8 mouse cellular contexts compared by ENCODE assay signal in genomic region chr15:100873155-100873554, GRCm38 (mm10). TPM values are rescaled to one million over a fixed set of nuclear protein-coding genes. Genes with fewer than 3 reads are reported as not detected.
DNase-seq lines count a peak whose midpoint lies in the region; ATAC-seq lines count a peak whose summit lies in the region.

No protein-coding gene starts in this region.

- WGBS in forebrain, embryonic 10.5 days = 2% methylated on average over 16 of the region's 16 CpGs
- WGBS in hindbrain, embryonic 10.5 days = 3% methylated on average over 16 of the region's 16 CpGs
- WGBS in large intestine, adult 2 months = 4% methylated on average over 16 of the region's 16 CpGs

- no peak for ATAC-seq in frontal cortex, adult (ENCODE audit: low TSS enrichment)

- DNase-seq in CD4-positive helper T cell, adult 2 months (ENCODE audit: low read depth, low spot score) = peak; percentile 83
- peak; percentile 81 to 92 for DNase-seq in adrenal gland, adult (ENCODE audit: inconsistent age in 2 of 2, low spot score in 1 of 2)
- peak; percentile 78 for DNase-seq in forebrain, embryonic 10.5 days (ENCODE audit: extremely low spot score, low spot score)
- DNase-seq in hindbrain, embryonic 10.5 days (ENCODE audit: low spot score) = peak; percentile 83
- DNase-seq in large intestine, adult 2 months (ENCODE audit: low read depth, low spot score) = peak; percentile 31
- DNase-seq in mesoderm, embryonic 11.5 days (ENCODE audit: low read depth, low spot score) = peak; percentile 92
- peak; percentile 36 for DNase-seq in right cerebral cortex, postnatal 4 days

- H3K4me1 ChIP-seq in forebrain, embryonic 10.5 days = peaks cover 29% of the 10 kb centered on the region
- H3K4me1 ChIP-seq in hindbrain, embryonic 10.5 days (replicated peaks) = peaks cover 30% of the 10 kb centered on the region

- H3K9me3 ChIP-seq in forebrain, embryonic 10.5 days = no peaks in the 10 kb centered on the region
- no peaks in the 10 kb centered on the region for H3K9me3 ChIP-seq in hindbrain, embryonic 10.5 days

- no peaks in the 10 kb centered on the region for H3K36me3 ChIP-seq in forebrain, embryonic 10.5 days (replicated peaks)
- no peaks in the 10 kb centered on the region for H3K36me3 ChIP-seq in hindbrain, embryonic 10.5 days

- H3K4me3 ChIP-seq in forebrain, embryonic 10.5 days = no peak overlapping the region
- H3K4me3 ChIP-seq in hindbrain, embryonic 10.5 days = peak overlapping the region; percentile 20

- no peak overlapping the region for H3K27ac ChIP-seq in forebrain, embryonic 10.5 days
- no peak overlapping the region for H3K27ac ChIP-seq in hindbrain, embryonic 10.5 days

- H3K27me3 ChIP-seq in forebrain, embryonic 10.5 days (ENCODE audit: poor library complexity, severe bottlenecking) = peaks cover 73% of the 10 kb centered on the region
- peaks cover 53% of the 10 kb centered on the region for H3K27me3 ChIP-seq in hindbrain, embryonic 10.5 days (ENCODE audit: insufficient read depth, poor library complexity, severe bottlenecking)

RNA-seq across cellular contexts. Expression of gene Scn8a, which starts 3.5 kb away (rescaled TPM):
- polyA plus RNA-seq in forebrain, embryonic 10.5 days (2016; fragmentation: Nextera tagmentation; extraction: Ambion mirVana) = 9.0 and 11.0 TPM in 2 replicates
- polyA plus RNA-seq in hindbrain, embryonic 10.5 days (2016; fragmentation: Nextera tagmentation; extraction: Ambion mirVana) = 15.2 and 15.7 TPM in 2 replicates
- polyA plus RNA-seq in large intestine, adult 2 months (2012; rRNA removed) = 0.37 and 1.5 TPM in 2 replicates

Comparison
In these comparisons a context has a peak if more than half of its experiments do, and no peak if none do; other contexts are left out.
1. DNase-seq: peak in every context shown above with its lines; median percentile 92 in mesoderm, embryonic 11.5 days; 86 in adrenal gland, adult; 83 in CD4-positive helper T cell, adult 2 months; 83 in hindbrain, embryonic 10.5 days; 78 in forebrain, embryonic 10.5 days; 36 in right cerebral cortex, postnatal 4 days; 31 in large intestine, adult 2 months.